Mouse (Mus musculus) adrenal gland, adult (tissue): ENCODE measurements around the gene Igfbp6.
A peak's percentile ranks its signal among the peaks of the same experiment; 100 is the strongest.

Source experiments
- DNase-seq, 2 experiments: peaks; one replicate each; pipeline ENCODE4 v3.0.0; 2022 to 2023; ENCODE audit warnings: low spot score in 1 of 2; ENCODE audit not compliant: inconsistent age in 2 of 2

Igfbp6 gene

DNA sequence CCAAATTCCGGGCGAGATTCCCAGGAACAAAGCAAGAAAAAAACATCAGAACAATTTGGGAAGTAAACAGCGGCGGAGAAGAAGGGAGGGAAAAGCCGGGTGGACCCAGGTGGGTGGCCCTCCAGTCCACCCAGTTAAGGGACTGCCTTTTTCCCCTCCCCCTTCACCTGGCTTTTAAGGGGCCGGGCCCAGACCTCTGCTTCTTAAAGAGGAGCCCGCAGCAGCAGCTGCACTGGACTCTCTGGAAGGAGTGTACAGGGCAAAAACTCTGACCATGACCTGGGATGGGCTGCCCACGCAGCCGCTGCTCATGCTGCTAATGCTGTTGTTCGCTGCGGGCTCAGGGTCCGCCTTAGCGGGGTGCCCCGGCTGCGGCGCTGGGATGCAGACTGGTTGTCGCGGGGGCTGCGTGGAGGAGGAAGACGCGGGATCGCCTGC is at the start of gene Igfbp6:
TSS of gene Igfbp6 (plus strand) at position 89 of the 438 bp plus-strand sequence.
- DNase-seq = no peak

DNA sequence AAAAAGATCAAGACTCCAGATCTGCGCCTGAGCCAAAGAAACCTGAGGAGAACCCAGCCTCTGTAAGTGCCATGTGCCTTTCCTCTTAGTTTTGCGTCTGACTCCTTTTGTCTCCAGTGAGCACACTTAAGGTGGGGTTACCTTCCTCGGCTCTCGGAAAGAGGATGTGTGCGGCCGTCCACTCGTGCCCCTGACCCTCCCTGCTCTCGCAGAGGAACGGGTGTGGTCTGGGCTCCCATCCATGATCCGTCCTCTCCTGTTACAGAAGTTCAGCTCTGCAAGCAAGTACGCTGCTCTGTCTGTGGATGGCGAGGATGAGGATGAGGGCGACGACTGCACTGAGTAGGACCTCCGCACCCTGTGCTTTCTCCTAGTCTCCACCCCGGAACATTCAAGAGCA is 49.2 kb upstream of the Igfbp6 start:
- peak in 1 of 2 experiments; percentile 44 for DNase-seq

DNA sequence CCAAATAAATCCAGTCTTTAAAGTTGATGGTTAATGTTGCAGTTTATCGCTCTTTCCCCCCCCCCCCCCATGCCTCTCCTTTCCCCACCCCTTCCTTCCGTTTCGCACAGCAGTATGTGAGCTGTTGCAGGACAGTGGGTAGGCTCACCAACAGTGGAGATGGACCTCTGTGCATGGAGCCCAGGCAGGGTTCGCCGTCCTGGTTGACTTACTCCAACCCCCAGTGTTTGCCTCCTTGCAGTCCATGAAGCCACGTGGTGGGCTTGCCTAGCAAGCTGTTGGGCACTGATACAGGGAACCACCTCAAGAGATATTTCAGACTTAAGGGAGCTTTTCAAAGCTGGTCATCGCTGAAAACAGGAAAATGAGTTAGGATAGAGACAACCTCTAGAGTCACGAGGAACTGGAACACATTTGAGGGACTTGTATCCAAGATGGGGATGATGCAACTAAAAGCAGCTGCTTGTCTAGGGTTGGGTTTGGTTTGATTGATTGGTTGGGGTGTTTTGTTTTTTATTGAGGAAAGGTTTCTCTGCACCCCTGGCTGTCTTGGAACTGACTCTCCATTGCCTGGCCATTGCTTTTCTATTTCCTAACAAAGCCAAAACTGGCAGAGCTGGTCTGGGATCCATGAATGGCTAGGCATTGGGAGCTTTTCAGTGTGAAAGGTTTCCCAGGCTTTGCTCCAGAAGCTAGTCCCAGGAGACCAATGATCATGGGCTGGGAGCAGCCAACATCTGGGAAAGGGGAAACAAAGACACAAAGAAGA is 46.8 kb upstream of the Igfbp6 start:
- peak in 1 of 2 experiments; percentile 71 for DNase-seq

DNA sequence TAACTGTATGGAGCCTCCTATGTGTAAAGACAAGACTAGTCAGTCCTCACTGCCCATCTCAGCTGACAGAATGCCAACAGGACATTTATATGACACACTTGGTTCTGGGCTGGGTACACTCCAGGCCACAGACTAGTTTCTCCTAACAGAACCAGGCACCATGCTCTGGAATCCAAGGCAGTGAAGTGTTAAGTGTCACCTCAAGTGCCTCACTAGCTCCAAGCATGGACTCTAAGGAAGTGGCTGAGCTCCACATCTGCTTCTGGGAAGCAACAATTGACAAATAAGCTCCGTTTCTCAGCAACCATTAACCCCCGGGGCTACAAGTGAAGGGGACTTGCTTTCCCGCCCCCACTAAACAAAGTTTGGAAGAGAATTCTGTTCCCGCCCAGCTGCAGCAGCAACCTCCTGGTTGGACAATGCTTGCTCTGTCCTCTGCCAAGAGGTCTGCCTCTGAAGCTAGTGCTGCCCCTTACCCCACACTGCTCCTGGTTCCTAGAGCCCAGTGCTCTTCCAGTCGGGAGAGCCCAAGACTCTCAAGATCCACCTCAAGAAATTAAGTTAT is 46.1 kb upstream of the Igfbp6 start:
- DNase-seq = peak in 1 of 2 experiments; percentile 48

DNA sequence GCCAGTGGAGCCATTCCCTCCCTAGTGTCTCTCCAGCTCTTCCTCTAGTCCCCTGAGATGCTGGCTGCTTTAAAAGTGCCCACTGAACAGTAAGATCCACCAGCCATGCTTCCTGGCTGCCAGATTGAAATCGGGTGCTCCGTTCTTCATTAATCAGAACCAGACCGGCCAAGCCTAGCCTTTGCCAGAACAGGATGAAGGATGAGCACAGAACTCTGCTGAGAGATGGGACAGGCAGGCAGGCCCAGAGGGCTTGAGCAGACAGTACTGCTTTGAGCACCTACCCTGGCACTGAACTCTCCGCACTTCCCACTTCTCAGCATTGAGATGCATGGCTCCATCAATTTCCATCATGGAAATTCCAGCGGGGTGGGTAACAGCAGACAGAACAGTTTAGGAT is 44.9 kb upstream of the Igfbp6 start:
- peak; percentile 24 to 61 for DNase-seq

DNA sequence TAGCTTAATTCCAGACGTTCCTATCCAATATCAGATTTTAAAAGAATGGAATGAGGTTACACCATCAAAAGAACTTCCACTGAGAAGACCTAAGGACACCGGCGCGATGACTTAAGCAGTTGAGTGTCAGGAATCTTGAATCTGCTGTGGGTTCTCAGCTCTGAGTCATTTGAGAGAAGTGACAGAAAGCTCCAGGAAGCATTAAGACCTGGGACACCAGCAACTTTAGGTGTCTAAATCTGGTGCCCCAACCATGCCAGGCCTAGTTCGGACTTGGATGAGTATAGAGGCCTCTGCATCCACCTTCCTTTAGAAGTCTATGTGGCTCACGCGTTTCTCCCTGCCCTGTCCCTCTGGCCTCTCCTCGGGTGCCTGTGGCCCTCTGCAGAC is 44.4 kb upstream of the Igfbp6 start:
- no peak for DNase-seq

DNA sequence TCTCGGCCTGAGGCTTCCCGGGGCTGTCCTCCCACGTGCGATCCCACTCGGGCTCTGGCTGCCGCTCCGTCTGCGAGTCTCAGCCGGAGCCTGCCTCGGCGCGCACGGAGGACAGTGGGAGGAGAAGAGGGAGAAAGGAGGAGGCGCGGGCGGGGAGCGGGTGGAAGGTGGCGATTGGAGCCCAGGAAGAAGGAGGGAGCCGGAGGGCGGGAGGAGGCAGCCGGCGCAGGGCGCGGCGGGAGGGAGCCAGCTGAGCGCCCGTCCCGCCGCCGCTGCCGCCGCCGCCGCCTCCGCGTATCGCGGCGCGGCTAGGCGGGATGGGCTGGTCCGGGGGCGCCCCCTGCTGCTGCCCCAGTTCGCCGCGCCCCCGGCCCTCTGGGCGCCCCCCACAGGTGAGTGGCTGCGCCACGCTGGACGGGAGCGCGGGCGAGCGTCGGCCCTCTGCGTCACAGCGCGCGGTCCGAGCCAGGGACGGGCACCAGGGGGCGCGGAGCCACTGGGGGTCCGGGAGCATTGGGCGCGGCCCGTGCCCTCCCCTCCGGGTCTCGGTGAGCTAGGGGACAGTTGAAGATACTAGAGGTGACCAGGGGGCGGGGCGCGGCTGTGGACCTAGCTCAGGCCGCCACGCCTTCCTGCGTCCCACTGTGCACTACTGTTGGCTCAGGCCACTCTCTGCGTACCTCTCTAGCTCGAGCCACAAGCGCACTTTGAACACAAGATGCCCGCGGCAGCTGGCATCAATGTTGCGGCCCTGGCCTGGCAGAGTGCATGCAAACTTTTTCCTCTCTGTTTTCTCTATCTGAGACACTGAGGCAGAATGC is 43.8 kb upstream of the Igfbp6 start, which contains the start of gene Tns2:
TSS of gene Tns2 (plus strand) at position 253 of the 821 bp plus-strand sequence.
- peak; percentile 92 to 96 for DNase-seq

DNA sequence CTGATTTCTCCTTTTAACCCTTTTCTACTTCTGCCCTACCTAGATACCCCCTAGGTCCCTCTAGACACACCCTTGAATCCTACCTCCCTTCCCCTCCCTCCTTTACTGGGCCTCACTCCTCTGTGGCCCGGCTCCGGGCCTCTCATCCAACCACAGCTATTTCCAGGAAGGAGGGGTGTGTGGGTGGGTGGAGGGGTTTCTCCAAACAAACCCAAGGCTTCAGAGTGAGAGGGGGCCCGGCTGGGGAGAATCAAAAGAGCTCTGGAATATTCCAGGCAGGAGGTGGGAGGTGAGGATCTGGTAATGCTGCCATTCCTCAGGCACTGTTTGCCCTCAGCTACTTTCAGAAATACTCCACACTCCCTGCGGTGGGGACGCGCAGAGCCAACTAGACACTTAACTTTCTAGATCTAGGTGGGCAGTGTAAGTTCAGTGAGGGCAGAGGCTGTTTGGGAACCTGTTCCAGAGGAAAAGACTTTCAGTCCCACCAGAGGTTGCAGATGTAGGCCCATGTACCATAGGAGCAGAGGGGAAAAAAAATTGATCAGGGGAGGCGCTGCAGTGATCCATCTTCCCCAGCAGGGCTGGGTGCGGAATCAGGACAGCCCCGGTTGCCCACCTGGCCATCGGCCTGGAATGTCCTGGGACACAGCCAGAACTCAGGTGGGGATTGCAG is 43.0 kb upstream of the Igfbp6 start:
- DNase-seq = peak in 1 of 2 experiments; percentile 40

DNA sequence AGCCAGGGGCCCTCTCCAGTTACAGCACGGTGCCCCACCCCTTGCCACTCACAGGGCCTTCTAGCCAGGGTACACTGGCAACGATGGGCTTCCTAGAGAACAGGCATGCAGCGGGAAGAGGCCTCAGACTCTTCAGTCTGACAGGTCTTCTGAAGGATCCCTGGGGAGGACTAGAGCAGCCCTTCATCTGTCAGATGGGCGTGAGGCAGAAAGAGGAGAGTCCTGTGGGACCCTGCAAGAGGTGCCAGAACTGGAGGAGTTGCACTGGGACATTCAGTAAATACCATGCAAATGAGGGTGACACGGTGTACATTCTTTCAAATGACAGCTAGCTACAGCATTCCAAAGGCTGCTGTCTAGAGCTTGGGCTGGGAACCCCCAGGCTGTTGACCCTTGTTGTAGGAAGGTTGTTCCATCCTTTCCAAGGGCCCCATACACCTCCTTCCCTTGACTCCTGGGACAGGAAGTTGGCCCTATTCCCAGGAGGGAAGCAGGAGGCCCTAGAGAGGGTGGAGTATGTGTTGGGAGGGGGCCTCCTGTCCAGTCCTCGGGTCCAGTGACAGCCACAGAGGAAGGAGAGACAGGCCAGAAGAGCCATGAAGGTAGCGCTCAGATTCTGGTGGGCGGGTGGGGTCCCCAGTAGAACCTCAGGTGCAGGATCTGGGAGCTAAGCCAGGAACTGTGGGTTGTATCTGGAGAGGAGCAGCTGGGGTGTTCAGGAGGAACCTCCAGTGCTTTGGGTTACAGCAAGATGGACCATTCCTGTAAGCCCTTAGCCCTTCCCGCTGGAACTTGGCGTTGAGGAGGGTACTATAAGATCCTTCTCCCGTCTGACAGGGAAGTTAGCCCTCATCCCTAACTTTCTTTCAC is 42.3 kb upstream of the Igfbp6 start:
- DNase-seq = peak; percentile 73 to 87

DNA sequence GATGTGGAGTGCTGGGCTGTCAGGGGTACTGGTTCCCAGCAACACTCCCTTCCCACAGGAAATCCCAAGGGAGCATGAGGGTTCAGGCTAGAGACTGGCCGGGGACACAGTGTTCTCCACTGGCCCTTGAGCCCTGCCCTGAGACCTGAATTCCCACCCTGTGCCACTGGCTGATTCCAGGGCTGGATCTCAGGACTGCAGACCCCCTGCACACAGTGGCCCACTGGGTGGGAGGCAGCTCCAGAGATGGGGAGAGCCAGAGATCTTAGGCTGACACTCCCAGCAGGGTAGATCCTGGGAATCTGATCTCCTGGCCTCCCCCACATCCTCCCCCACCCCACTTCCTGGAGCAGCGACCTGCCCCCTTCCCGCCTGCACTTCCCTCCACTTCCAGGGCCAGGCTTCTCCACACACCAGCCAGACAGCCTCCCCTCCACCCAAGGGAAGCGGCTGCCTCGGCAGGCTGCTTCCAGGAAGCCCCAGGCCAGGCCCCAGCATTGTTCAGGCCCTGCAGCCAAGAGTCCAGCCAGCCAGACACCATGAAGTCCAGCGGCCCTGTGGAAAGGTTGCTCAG is 41.5 kb upstream of the Igfbp6 start:
- DNase-seq = peak; percentile 72 to 85

DNA sequence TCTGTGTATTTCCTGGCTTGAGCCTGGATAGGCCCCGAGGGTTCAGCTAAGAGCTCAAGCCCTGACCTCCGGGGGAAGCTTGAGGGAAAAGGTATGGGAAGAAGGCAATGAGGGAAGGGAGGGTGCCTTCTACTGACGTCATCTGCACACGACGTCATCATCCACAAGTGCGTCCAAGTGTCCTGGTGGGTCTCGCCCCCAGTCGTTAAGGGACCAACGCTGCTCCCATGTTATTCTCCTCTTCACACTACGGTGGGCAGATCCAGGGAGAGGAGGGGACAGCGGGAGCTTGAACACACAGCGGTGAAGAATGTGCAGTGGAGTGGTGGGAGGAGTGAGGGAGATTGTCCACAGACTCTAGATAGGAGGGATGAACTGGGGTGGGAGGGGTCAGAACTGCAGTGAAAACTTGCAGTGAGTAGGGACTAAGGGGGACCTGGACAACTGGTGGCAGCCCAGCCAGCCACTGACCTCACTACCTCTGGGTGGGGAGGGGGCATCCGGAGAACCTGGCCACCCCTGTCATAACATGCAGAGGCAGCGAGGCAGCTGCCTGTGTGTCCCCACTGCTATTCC is 40.7 kb upstream of the Igfbp6 start:
- peak in 1 of 2 experiments; percentile 45 for DNase-seq

DNA sequence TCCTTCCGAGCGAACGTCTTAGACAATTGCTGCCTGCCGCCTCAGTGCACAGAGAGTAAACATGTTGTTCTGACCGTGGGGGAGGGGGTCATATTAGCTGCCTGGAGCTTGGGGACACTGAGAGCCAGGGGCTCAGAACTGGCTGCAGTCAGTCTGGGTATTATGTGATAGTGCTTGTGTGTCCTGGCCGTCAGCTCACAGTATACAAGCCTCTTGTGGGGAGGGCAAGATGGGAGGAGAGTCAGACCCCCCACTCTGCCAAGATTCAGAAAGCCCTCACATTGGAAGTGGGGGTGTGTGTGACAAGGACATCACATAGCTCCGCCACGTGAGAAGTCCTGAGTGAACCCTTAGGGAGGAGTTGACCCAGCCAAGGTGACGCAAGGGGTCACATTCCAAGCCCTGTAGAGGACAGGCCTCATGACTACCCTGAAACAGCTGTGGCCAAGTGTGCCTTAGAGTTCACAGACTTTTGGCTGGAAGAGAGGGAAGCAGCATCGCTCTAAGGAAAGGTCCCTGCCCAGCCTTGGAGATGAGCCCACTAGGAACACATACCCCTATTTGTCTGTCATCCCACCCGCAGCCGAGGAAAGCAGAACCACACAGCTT is 40.1 kb upstream of the Igfbp6 start:
- DNase-seq = peak; percentile 83 to 93

DNA sequence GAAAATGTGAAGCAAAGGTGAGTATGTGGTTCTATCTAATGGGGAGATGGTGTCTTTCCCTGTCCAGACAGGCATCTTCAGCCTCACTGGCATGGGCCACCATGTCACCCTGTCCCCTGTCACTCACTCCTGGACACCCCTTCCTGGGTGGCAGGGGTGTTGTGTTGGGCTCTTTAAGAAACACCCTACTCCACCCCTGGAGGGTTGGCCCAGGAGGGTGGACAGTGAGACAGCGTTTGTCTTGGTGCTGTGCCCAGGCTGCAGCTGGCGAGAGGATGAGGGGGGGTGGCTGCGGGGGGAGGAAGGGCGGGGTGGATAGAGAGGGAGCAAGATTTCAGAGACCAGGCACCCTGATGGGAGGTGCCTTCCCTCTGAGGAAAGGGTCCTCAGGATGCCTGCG is 38.8 kb upstream of the Igfbp6 start:
- DNase-seq = peak; percentile 81 to 90

DNA sequence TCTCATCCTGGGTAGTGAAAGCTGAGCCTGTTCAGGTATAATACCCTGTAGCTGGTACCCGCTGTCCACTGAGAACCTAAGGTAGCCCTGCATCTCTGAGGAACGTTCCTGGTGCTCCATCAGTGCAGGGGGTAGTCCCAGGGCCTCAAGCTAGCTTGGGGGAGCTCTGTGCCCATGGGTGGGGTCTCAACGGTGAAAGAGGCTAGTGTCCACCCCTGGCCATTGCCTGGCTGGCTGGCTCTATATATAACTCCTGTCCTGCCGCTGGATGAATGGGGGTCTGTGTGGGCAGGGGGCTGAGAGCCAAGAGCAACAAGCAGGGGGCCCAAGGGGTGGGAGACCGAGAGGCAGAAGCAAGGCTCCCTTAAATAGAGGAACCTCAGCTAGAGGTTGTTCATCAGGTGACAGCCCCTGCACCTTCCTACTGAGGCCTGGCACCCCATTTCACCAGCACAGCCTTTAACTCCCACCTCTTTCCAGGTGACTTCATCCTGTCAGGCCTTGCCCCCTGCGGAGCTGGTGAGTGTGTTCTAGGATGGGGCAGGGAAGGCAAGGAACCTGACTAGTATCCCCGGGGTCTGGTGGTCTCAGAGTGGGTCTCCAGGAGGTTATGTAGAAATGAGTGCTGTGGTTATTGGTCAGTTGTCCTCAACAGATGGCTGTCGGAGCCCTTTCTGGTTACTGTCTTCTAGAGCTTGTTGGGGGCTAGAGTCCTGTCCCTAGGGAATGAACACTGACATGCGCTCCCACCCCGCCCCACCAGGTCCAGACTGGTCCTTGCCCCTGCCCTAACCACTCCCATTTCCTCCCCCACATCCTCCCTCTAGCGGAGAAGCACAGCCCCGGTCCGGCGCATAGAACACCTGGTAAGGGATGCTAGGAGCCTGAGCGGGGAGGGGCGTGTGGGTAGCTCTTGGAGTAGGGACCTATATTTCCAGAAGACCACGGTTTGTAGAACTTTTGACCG is 38.1 kb upstream of the Igfbp6 start:
- DNase-seq = peak; percentile 47 to 70

DNA sequence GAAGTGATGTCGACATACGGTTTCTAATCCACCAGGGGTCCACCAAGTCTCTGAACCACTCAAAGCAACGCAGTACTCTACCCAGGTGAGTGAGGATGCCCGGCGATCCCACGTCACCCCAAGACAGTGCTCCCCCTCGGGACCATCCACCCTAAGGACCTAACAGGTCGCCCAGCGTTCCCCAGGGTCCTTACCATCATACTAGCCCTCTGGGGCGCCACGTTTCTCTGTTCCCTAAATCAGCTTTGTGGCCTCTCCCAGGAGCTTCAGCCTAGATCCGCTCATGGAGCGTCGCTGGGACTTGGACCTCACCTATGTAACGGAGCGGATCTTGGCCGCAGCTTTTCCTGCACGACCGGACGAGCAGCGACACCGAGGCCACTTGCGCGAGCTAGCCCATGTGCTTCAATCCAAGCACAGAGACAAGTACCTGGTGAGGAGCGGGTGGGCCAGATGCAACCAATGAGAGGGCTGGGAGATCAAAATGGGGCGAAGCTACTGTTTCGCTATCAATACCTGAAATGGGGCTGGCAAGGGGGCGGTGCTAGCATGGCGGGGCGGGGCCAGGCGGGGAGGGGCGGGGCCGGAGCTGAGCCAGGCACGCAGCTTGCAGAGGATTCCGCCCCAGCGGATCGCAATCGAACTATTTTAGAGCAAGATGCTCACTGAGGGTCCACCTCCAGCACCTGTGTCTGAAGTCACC is 37.3 kb upstream of the Igfbp6 start:
- peak; percentile 51 to 71 for DNase-seq

DNA sequence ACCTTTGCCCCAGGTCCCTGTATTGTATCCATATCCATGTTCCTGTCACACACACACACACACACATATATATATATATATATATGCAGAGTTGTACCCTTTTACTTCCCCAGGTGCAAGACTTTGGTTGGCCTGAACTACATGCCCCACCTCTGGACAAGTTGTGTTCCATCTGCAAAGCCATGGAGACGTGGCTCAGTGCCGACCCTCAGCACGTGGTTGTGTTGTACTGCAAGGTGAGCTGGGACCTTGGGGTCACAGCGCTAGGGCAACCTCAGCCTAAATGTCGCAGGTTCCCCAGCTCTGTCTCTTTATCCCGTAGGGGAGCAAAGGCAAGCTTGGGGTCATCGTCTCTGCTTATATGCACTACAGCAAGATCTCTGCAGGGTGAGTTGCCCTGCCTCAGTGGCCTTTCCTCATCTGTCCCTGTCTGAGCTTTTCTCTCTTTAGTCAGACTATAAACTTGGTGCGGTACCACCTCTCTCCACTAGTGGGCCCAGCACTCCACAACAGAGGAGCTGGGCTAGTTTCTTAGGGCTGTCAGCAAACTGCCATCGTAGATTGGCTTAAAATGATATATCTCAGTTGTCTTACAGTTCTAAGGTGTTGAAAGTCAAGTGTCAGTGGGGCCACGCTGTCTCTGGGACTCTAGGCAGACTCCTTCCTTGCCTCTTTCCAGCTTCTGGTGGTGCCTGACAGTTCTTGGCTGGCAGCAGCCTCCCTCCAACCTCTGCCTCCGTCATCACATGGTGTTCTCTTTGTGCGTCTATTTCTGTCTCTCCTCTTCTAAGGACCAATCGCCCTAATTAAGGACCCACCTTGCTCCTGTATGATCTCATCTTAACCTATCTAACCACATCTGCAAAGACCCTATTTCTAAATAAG is 36.2 kb upstream of the Igfbp6 start:
- DNase-seq = peak; percentile 65 to 88
